Mouse (Mus musculus) CD4-positive, CD25-positive, alpha-beta regulatory T cell, adult 9 weeks (primary cell): ENCODE measurements around the gene Ube2t. TPM values are rescaled to one million over a fixed set of nuclear protein-coding genes. Genes with fewer than 3 reads are reported as not detected.

ENCODE experiments used
- polyA plus RNA-seq: library from polyadenylated mRNA; unstranded; fragments of 100-300 nt; shearing (Covaris generic); gene quantifications from one replicate; pipeline ENCODE4 v1.2.1, GENCODE M21; 2017

The Ube2t gene
- 12.0 TPM for polyA plus RNA-seq

GRCm38 (mm10) chr1:134962053-134962803 is at the start of gene Ube2t:
Ube2t (plus strand) TSS chr1:134962565.

GRCm38 (mm10) chr1:134955637-134956176 is 6.7 kb upstream of the Ube2t start, which contains the start of gene Ppp1r12b:
Ppp1r12b (minus strand) TSS chr1:134955942.

Other genes starting within 250 kb of the Ube2t start
- 3.6 TPM for gene Ppp1r12b, start 6.6 kb upstream of the Ube2t start, polyA plus RNA-seq
- 0.06 TPM for gene Lgr6, start 142.7 kb downstream of the Ube2t start, polyA plus RNA-seq
- gene Ptpn7, start 170.1 kb downstream of the Ube2t start, polyA plus RNA-seq = 288 TPM
- gene Arl8a, start 184.3 kb downstream of the Ube2t start, polyA plus RNA-seq = 9.8 TPM
- not detected for gene Gpr37l1, start 205.1 kb downstream of the Ube2t start, polyA plus RNA-seq